Mouse (Mus musculus) yolk sac, embryonic 10.5 days (tissue): ENCODE results near the gene Acad9.

Experiments
- DNase-seq: peaks from one replicate; pipeline ENCODE4 v3.0.0-alpha.2; 2017; ENCODE audit warnings: low spot score

Gene Acad9

GRCm38 (mm10) chr3:36065843-36066651 is at the start of gene Acad9:
TSS of gene Acad9 (plus strand) at chr3:36065979.
- peak; percentile 92 for DNase-seq

GRCm38 (mm10) chr3:36025732-36026131 is 40.0 kb upstream of the Acad9 start:
- DNase-seq = no peak

GRCm38 (mm10) chr3:36029993-36030392 is 35.8 kb upstream of the Acad9 start:
- no peak for DNase-seq

- DNase-seq = no peak
Observed at GRCm38 (mm10) chr3:36031740-36032510, 33.9 kb upstream of the Acad9 start.

GRCm38 (mm10) chr3:36044520-36044919 is 21.3 kb upstream of the Acad9 start:
- DNase-seq = no peak

GRCm38 (mm10) chr3:36045086-36045485 is 20.7 kb upstream of the Acad9 start:
- DNase-seq = no peak

- DNase-seq = no peak
Observed at GRCm38 (mm10) chr3:36049106-36049505, 16.7 kb upstream of the Acad9 start.

- DNase-seq = no peak
Observed at GRCm38 (mm10) chr3:36053447-36053846, 12.3 kb upstream of the Acad9 start, which contains the start of gene Ccdc144b. TSS of gene Ccdc144b (minus strand) at chr3:36053547.

GRCm38 (mm10) chr3:36060096-36060850 is 5.5 kb upstream of the Acad9 start:
- peak; percentile 19 for DNase-seq

GRCm38 (mm10) chr3:36064592-36065061 is 1.2 kb upstream of the Acad9 start:
- no peak for DNase-seq

- no peak for DNase-seq
Observed at GRCm38 (mm10) chr3:36065166-36065565, 613 bp upstream of the Acad9 start.

- no peak for DNase-seq
Observed at GRCm38 (mm10) chr3:36067731-36068130, 2.0 kb downstream of the Acad9 start.

- DNase-seq = no peak
Observed at GRCm38 (mm10) chr3:36070436-36070835, 4.7 kb downstream of the Acad9 start.

- DNase-seq = no peak
Observed at GRCm38 (mm10) chr3:36071047-36071446, 5.3 kb downstream of the Acad9 start.

GRCm38 (mm10) chr3:36074231-36074630 is 8.5 kb downstream of the Acad9 start:
- DNase-seq = no peak

- no peak for DNase-seq
Observed at GRCm38 (mm10) chr3:36075466-36075865, 9.7 kb downstream of the Acad9 start.

GRCm38 (mm10) chr3:36077386-36077785 is 11.6 kb downstream of the Acad9 start:
- DNase-seq = no peak

- no peak for DNase-seq
Observed at GRCm38 (mm10) chr3:36079886-36080285, 14.1 kb downstream of the Acad9 start.

GRCm38 (mm10) chr3:36080741-36081140 is 15.0 kb downstream of the Acad9 start:
- DNase-seq = no peak

- no peak for DNase-seq
Observed at GRCm38 (mm10) chr3:36082843-36083242, 17.1 kb downstream of the Acad9 start.

GRCm38 (mm10) chr3:36083381-36083780 is 17.6 kb downstream of the Acad9 start:
- no peak for DNase-seq

- DNase-seq = no peak
Observed at GRCm38 (mm10) chr3:36085394-36085793, 19.6 kb downstream of the Acad9 start.
